ENCODE assay signal across 8 mouse cellular contexts in genomic region chrX:10775714-10776515, GRCm38 (mm10).
DNase-seq lines count a peak whose midpoint lies in the region; ATAC-seq and TF ChIP-seq lines count a peak whose summit lies in the region.
"Had no signal": no experiment of that assay in that cellular context is flagged by ENCODE, and none has a peak within 500 bp of the region (broad histone marks: within the 10 kb centered on the region; RNA-seq: fewer than 3 reads in every experiment).

No protein-coding gene starts in this region.

- H3K36me3 ChIP-seq in kidney, embryonic 16.5 days (ENCODE audit: insufficient read depth, low read length) = no peaks in the 10 kb centered on the region
- H3K36me3 ChIP-seq in liver, postnatal 0 days (replicated peaks; ENCODE audit: insufficient read depth, low read length) = no peaks in the 10 kb centered on the region
- H3K36me3 ChIP-seq: midbrain, embryonic 12.5 days had no signal

- no peaks in the 10 kb centered on the region; the same call in 1 of the 2 replicates for H3K27me3 ChIP-seq in kidney, embryonic 16.5 days (ENCODE audit: insufficient read depth, low read length)
- no peaks in the 10 kb centered on the region for H3K27me3 ChIP-seq in liver, postnatal 0 days (ENCODE audit: insufficient read depth, low read length)
- H3K27me3 ChIP-seq: midbrain, embryonic 12.5 days had no signal

- ATAC-seq in kidney, embryonic 16.5 days (ENCODE audit: low FRiP score, low TSS enrichment) = no peak
- ATAC-seq in liver, postnatal 0 days = no peak
- ATAC-seq in cerebellum, adult (ENCODE audit: insufficient number of reproducible peaks, low FRiP score, low TSS enrichment) = no peak

- 56% methylated on average over 8 of the region's 8 CpGs for WGBS in kidney, embryonic 16.5 days
- WGBS in liver, postnatal 0 days (ENCODE audit: insufficient replicate concordance) = 51% methylated on average over 8 of the region's 8 CpGs

- no peaks in the 10 kb centered on the region for H3K4me1 ChIP-seq in kidney, embryonic 16.5 days (ENCODE audit: insufficient read depth, low read length)
- no peaks in the 10 kb centered on the region for H3K4me1 ChIP-seq in liver, postnatal 0 days (ENCODE audit: insufficient read depth)
- H3K4me1 ChIP-seq: midbrain, embryonic 12.5 days had no signal

- no peaks in the 10 kb centered on the region for H3K9me3 ChIP-seq in kidney, embryonic 16.5 days (ENCODE audit: low read length)
- H3K9me3 ChIP-seq in liver, postnatal 0 days (ENCODE audit: low read length) = no peaks in the 10 kb centered on the region
- H3K9me3 ChIP-seq: midbrain, embryonic 12.5 days had no signal

- peak; percentile 7 for DNase-seq in kidney, adult 11 months
- peak; percentile 20 to 29 for DNase-seq in frontal cortex, postnatal 36 days (ENCODE audit: low spot score in 2 of 2)
- peak; percentile 3 for DNase-seq in layer of hippocampus, adult 9-11 months
- peak; percentile 14 for DNase-seq in right cerebral cortex, postnatal 14 days
- DNase-seq in liver, postnatal 0 days = no peak

- no peak overlapping the region for H3K4me2 ChIP-seq in kidney, embryonic 16.5 days (replicated peaks; ENCODE audit: low read depth, low read length)
- no peak overlapping the region for H3K4me2 ChIP-seq in liver, postnatal 0 days (ENCODE audit: low read depth, low read length)
- H3K4me2 ChIP-seq: midbrain, embryonic 12.5 days had no signal

- no peak overlapping the region for H3K4me3 ChIP-seq in kidney, embryonic 16.5 days (ENCODE audit: low read length)
- H3K4me3 ChIP-seq in liver, postnatal 0 days (ENCODE audit: low read depth, low read length) = no peak overlapping the region
- H3K4me3 ChIP-seq: midbrain, embryonic 12.5 days had no signal

- no peak for TF ChIP-seq EP300 in liver, postnatal 0 days (IDR thresholded peaks at IDR 0.05; ENCODE audit: low read depth)

- no peak for TF ChIP-seq CTCF in liver, postnatal 0 days (IDR thresholded peaks at IDR 0.05; ENCODE audit: low read depth)

- H3K27ac ChIP-seq in kidney, embryonic 16.5 days (ENCODE audit: low read length) = no peak overlapping the region
- no peak overlapping the region for H3K27ac ChIP-seq in liver, postnatal 0 days (ENCODE audit: low read depth)
- H3K27ac ChIP-seq: midbrain, embryonic 12.5 days had no signal

- no peak overlapping the region for H3K9ac ChIP-seq in kidney, embryonic 16.5 days (replicated peaks; ENCODE audit: low read length)
- H3K9ac ChIP-seq in liver, postnatal 0 days (replicated peaks) = no peak overlapping the region
- H3K9ac ChIP-seq: midbrain, embryonic 12.5 days had no signal
